Mouse (Mus musculus): ENCODE data around the gene Slc35d3.

The Slc35d3 gene

DNA sequence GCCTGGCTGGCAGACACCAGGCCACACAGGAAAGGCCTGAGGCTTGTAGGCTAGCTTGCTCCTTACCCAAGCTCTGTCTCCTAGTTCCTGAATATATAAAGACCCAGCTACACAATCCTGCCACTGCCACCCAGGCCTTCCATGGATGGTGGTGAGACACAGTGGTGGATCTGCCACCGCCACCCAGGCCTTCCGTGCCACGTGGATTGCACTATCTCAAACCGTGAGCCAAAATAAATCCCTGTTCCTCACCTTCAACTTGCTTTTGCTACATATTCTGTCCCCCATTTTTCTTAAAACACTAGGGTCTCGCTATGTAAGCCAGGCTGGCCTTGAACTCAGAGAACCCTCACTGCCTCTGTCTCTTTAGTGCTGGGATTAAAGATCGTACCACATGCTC, 17.0 kb downstream of the Slc35d3 start:
- DNase-seq (ENCODE audit: low read depth), result no peak

GRCm38 (mm10) chr10:19831072-19831849, 20.0 kb downstream of the Slc35d3 start:
- DNase-seq (ENCODE audit: low read depth), result no peak

- no peak for DNase-seq (ENCODE audit: low read depth)
Measured at GRCm38 (mm10) chr10:19820986-19821385, 30.3 kb downstream of the Slc35d3 start.

GRCm38 (mm10) chr10:19818723-19819355, 32.4 kb downstream of the Slc35d3 start:
- no peak for DNase-seq (ENCODE audit: low read depth)

DNA sequence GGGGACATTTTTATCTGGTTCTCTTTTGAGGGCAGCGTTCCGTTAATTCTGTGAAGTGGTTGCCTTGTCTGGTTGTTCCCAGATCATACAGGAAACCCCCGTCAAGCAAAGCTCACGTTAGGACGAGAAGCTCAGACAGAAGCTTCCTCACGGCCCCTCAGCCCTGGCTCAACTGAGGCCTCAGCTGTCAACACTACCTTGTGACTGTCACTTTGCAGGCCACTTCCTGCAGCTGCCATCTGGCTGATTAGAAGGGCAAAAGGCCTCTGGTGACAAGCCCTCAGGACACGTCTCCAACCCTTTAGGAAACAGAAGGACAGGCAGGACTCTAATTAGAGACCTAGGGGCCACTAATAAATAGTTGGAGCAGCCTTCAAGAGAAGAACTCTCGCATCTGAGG, 35.9 kb downstream of the Slc35d3 start:
- no peak for DNase-seq (ENCODE audit: low read depth)

DNA sequence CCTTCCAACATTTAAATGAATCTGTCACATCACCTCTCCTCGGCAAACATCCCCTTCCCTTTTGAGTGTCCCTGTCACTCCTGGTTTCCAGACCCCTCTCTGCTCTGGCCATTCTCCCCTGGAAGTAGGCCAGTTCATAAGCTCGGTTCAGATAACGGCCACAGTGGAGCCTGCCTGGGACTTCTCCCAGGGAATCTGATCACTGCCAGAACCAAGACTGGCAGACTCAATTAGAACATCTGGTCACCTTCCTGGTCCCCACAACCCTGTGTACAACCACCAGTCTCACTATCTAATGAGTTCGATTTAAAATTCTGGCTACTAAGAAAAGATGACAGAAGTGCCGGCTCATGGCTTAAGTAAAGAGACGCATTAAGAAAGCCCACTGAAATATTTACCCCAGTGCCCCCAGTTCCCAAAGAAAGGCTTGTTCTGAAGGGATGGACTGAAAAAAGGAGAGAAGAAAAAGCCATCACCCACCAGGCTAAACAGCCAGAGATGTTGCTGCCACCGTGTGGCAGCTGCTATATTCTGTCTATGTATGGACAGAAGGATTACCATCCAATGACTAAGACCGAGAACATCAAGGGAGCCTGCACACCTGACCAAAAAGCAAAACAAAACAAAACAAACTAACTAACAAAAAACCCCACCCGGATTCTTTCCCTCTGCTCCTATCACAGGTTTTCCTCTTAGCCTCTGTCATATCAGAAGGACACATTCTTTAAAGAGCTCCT, 39.7 kb downstream of the Slc35d3 start:
- DNase-seq (ENCODE audit: low read depth), result peak; percentile 38

GRCm38 (mm10) chr10:19804763-19805162, 46.5 kb downstream of the Slc35d3 start:
- no peak for DNase-seq (ENCODE audit: low read depth)

GRCm38 (mm10) chr10:19802958-19803357, 48.3 kb downstream of the Slc35d3 start:
- no peak for DNase-seq (ENCODE audit: low read depth)

Data from NIH3T3 (cell line).